In genomic region chr5:111200167-111200840, GRCm38 (mm10) we compare ENCODE assay signal across 9 mouse cellular contexts.
DNase-seq lines count a peak whose midpoint lies in the region; ATAC-seq lines count a peak whose summit lies in the region.
"Had no signal": no experiment of that assay in that cellular context is flagged by ENCODE, and none has a peak within 500 bp of the region (broad histone marks: within the 10 kb centered on the region; RNA-seq: fewer than 3 reads in every experiment).

No protein-coding gene starts in this region.

- H3K27me3 ChIP-seq in forebrain, embryonic 12.5 days: peaks cover 19% of the 10 kb centered on the region
- H3K27me3 ChIP-seq in midbrain, embryonic 11.5 days (ENCODE audit: control insufficient read depth, insufficient read depth, low read length): no peaks in the 10 kb centered on the region

- H3K4me2 ChIP-seq in forebrain, embryonic 12.5 days: no peak overlapping the region
- H3K4me2 ChIP-seq in midbrain, embryonic 11.5 days: no peak overlapping the region

- 35% methylated on average over 12 of the region's 15 CpGs for WGBS in forebrain, embryonic 12.5 days
- 36% methylated on average over 15 of the region's 15 CpGs for WGBS in midbrain, embryonic 11.5 days

- H3K4me3 ChIP-seq in forebrain, embryonic 12.5 days (replicated peaks): no peak overlapping the region
- no peak overlapping the region for H3K4me3 ChIP-seq in midbrain, embryonic 11.5 days (ENCODE audit: low read depth, low read length)
- H3K4me3 ChIP-seq: layer of hippocampus, adult 2 months had no signal

- H3K4me1 ChIP-seq in forebrain, embryonic 12.5 days: peaks cover 89% of the 10 kb centered on the region
- peaks cover 39% of the 10 kb centered on the region for H3K4me1 ChIP-seq in midbrain, embryonic 11.5 days (ENCODE audit: control insufficient read depth, insufficient read depth, low read length)

- no peaks in the 10 kb centered on the region for H3K36me3 ChIP-seq in forebrain, embryonic 12.5 days (replicated peaks)
- no peaks in the 10 kb centered on the region for H3K36me3 ChIP-seq in midbrain, embryonic 11.5 days (ENCODE audit: control insufficient read depth, insufficient read depth, low read length)

- no peak overlapping the region; the same call in 1 of the 2 replicates for H3K9ac ChIP-seq in forebrain, embryonic 12.5 days
- no peak overlapping the region for H3K9ac ChIP-seq in midbrain, embryonic 11.5 days (ENCODE audit: low read length)

- peak overlapping the region; percentile 67 for H3K27ac ChIP-seq in forebrain, embryonic 12.5 days
- H3K27ac ChIP-seq in midbrain, embryonic 11.5 days (ENCODE audit: low read depth, low read length): peak overlapping the region; percentile 35

- peak; percentile 10; the same call in 1 of the 2 replicates for ATAC-seq in frontal cortex, adult (ENCODE audit: low TSS enrichment)
- no peak for ATAC-seq in forebrain, embryonic 12.5 days (ENCODE audit: low FRiP score)
- ATAC-seq in midbrain, embryonic 11.5 days (ENCODE audit: low FRiP score): no peak

- no peaks in the 10 kb centered on the region for H3K9me3 ChIP-seq in forebrain, embryonic 12.5 days
- H3K9me3 ChIP-seq in midbrain, embryonic 11.5 days (ENCODE audit: control insufficient read depth, low read length): no peaks in the 10 kb centered on the region

- DNase-seq in frontal cortex, adult 2 months (ENCODE audit: extremely low spot score in 1 of 2, low spot score in 1 of 2): no peak
- DNase-seq in B cell, adult 2 months: peak; percentile 21 to 23
- no peak for DNase-seq in midbrain, embryonic 11.5 days (ENCODE audit: low spot score, missing footprints)
- DNase-seq in heart, adult 8-10 months (ENCODE audit: low spot score): no peak
- no peak for DNase-seq in frontal cortex, postnatal 14 days (ENCODE audit: low spot score in 2 of 2)
- no peak for DNase-seq in frontal cortex, postnatal 36 days (ENCODE audit: low spot score in 2 of 2)

Comparison
In these comparisons a context has a peak if more than half of its experiments do, and no peak if none do; other contexts are left out.
1. DNase-seq: peak in B cell, adult 2 months (2 of 2); none in frontal cortex, adult 2 months (0 of 2), midbrain, embryonic 11.5 days (single experiment), heart, adult 8-10 months (single experiment), frontal cortex, postnatal 14 days (0 of 2) and frontal cortex, postnatal 36 days (0 of 2).